7 mouse cellular contexts compared by ENCODE assay signal in the genomic region with DNA sequence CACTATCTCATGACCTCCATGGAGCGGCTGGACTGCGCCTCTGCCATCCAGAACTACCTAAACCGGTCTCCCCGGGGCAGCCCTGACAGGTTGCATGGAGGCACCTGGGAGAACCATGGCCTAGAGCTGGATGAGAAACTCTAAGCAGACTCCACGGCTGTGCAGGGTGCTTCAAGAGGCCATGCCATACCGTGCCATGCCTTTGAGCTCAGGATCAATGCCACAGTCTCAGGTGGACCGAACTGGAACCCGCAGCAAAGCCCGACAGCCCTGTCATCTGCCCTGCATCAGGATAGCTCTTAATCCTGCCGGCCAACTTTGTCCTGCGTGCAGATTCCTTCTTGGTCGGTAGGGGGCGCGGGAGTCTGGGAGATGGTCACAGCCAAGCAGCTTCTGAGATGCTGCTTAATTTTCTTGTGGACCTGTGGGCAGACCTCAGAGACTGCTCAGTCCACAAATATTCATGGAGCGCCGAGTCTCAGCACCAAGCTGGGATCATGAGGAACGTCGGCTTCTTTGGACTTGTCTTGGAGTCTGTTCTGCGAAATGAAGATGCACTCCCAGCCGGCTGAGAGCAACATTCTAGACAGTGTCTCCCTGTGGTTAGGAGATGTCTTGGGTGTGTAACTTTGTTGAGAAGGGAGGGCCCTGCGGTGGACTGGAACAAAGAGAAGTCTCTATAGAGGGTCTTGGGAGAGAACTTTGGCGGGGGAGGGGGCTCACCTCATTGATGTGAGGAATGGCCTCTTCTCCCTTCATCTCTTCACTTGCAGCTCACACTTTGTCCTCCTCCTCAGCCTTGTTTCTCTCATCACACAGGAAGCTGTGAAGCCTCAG. TPM values are rescaled to one million over a fixed set of nuclear protein-coding genes. Genes with fewer than 3 reads are reported as not detected.
DNase-seq lines count a peak whose midpoint lies in the region; ATAC-seq and TF ChIP-seq lines count a peak whose summit lies in the region.

No protein-coding gene starts in this region.

- peak overlapping the region; percentile 21; the same call in 1 of the 2 replicates for H3K4me2 ChIP-seq in intestine, postnatal 0 days (replicated peaks; ENCODE audit: low read depth)
- H3K4me2 ChIP-seq in midbrain, embryonic 12.5 days (replicated peaks), result peak overlapping the region; percentile 41

- ATAC-seq in granulocyte monocyte progenitor cell, adult 5-6 weeks (replicated peaks; ENCODE audit: poor library complexity, severe bottlenecking), result peak; percentile 87
- peak; percentile 52 for ATAC-seq in intestine, postnatal 0 days
- peak; percentile 80 for ATAC-seq in midbrain, embryonic 12.5 days (ENCODE audit: low FRiP score, low read depth)

- WGBS in intestine, postnatal 0 days, result 15% methylated on average over 22 of the region's 22 CpGs
- WGBS in midbrain, embryonic 12.5 days, result 13% methylated on average over 22 of the region's 22 CpGs
- 32% methylated on average over 22 of the region's 22 CpGs for WGBS in small intestine, adult 2 months

- TF ChIP-seq CTCF in intestine, postnatal 0 days (IDR thresholded peaks at IDR 0.05; ENCODE audit: low read depth), result peak; percentile 95
- peak; percentile 84 for TF ChIP-seq CTCF in small intestine, adult 2 months (IDR thresholded peaks at IDR 0.05; ENCODE audit: extremely low read depth, insufficient read length, insufficient replicate concordance, low read depth, low read length)

- DNase-seq in adrenal gland, adult 8-10 months, result peak; percentile 37
- peak; percentile 85 for DNase-seq in embryo, embryonic 9.5 days (ENCODE audit: extremely low spot score)
- peak; percentile 88 for DNase-seq in left cerebral cortex, postnatal 4 days

- no peak overlapping the region for H3K9ac ChIP-seq in intestine, postnatal 0 days (ENCODE audit: low read depth, low read length)
- no peak overlapping the region for H3K9ac ChIP-seq in midbrain, embryonic 12.5 days (replicated peaks)

- intact Hi-C loops in left cerebral cortex, postnatal 4 days (cut with DNase I), result loop anchor here (5.0 to 10.0 kb wide), 2 partner anchors 135 to 467 kb away; partner anchors contain the start of gene Lrfn2

- H3K27ac ChIP-seq in intestine, postnatal 0 days (ENCODE audit: low read depth, low read length), result 0 out of 2 replicates have a peak overlapping the region, but pooled peaks have one; percentile 15
- H3K27ac ChIP-seq in midbrain, embryonic 12.5 days (replicated peaks), result no peak overlapping the region
- H3K27ac ChIP-seq in small intestine, adult 2 months (ENCODE audit: insufficient read depth, low read depth, low read length), result no peak overlapping the region

- H3K9me3 ChIP-seq in intestine, postnatal 0 days (ENCODE audit: control insufficient read depth), result no peaks in the 10 kb centered on the region
- 0 out of 2 replicates have a peak, but pooled peaks cover 2% of the 10 kb centered on the region for H3K9me3 ChIP-seq in midbrain, embryonic 12.5 days

- no peaks in the 10 kb centered on the region for H3K27me3 ChIP-seq in intestine, postnatal 0 days (replicated peaks; ENCODE audit: control insufficient read depth, insufficient read depth, low read length)
- H3K27me3 ChIP-seq in midbrain, embryonic 12.5 days, result peaks cover 16% of the 10 kb centered on the region
- no peaks in the 10 kb centered on the region for H3K27me3 ChIP-seq in small intestine, adult 2 months (ENCODE audit: control insufficient read depth, insufficient read depth, low read length)

- H3K36me3 ChIP-seq in intestine, postnatal 0 days (ENCODE audit: control insufficient read depth, insufficient read depth), result peaks cover 31% of the 10 kb centered on the region
- no peaks in the 10 kb centered on the region for H3K36me3 ChIP-seq in midbrain, embryonic 12.5 days
- H3K36me3 ChIP-seq in small intestine, adult 2 months (ENCODE audit: control insufficient read depth, insufficient read depth, low read length), result peaks cover 42% of the 10 kb centered on the region

- no peaks in the 10 kb centered on the region for H3K4me1 ChIP-seq in intestine, postnatal 0 days (replicated peaks; ENCODE audit: control insufficient read depth, insufficient read depth, low read length)
- peaks cover 5% of the 10 kb centered on the region; the same call in 1 of the 2 replicates for H3K4me1 ChIP-seq in midbrain, embryonic 12.5 days
- no peaks in the 10 kb centered on the region for H3K4me1 ChIP-seq in small intestine, adult 2 months (ENCODE audit: control insufficient read depth, insufficient read depth, insufficient read length, low read length)

- no peak overlapping the region for H3K4me3 ChIP-seq in intestine, postnatal 0 days (ENCODE audit: low read depth, low read length)
- peak overlapping the region; percentile 12; the same call in 1 of the 2 replicates for H3K4me3 ChIP-seq in midbrain, embryonic 12.5 days
- H3K4me3 ChIP-seq in small intestine, adult 2 months (ENCODE audit: low read depth, low read length), result no peak overlapping the region

- no peak for TF ChIP-seq POLR2A in small intestine, adult 2 months (IDR thresholded peaks at IDR 0.05; ENCODE audit: low read depth, low read length)

RNA-seq across cellular contexts. Expression of gene Unc5cl, which starts 12.9 kb away (rescaled TPM):
- not detected for total RNA-seq in adrenal gland, adult 8-10 months (2022)
- 1.9 TPM in 1 of 2 replicates, not detected in the other for total RNA-seq in granulocyte monocyte progenitor cell, adult 5-6 weeks (2014; fragmentation: Nextera tagmentation)
- total RNA-seq in granulocyte monocyte progenitor cell, adult 5-6 weeks (2017), result 0.21 and 0.43 TPM in 2 replicates
- polyA plus RNA-seq in intestine, postnatal 0 days (2015; fragmentation: Nextera tagmentation; extraction: Ambion mirVana), result 26.7 and 28.4 TPM in 2 replicates
- total RNA-seq in left cerebral cortex, postnatal 4 days (2021), result under 1 TPM; 0.20 to 0.22 TPM
- polyA plus RNA-seq in midbrain, embryonic 12.5 days (2016; fragmentation: Nextera tagmentation; extraction: Ambion mirVana), result 0.08 and 0.22 TPM in 2 replicates
- polyA plus RNA-seq in small intestine, adult 2 months (2012; rRNA removed), result 52.1 and 88.3 TPM in 2 replicates

RNA-seq across cellular contexts. Expression of gene Tspo2, which starts 16.3 kb away (rescaled TPM):
- total RNA-seq in adrenal gland, adult 8-10 months (2022), result under 1 TPM in 1 of 4 experiments, not detected in 3; 0.89 TPM
- total RNA-seq in granulocyte monocyte progenitor cell, adult 5-6 weeks (2014; fragmentation: Nextera tagmentation), result 0.26 and 2.5 TPM in 2 replicates
- 0.17 and 0.62 TPM in 2 replicates for total RNA-seq in granulocyte monocyte progenitor cell, adult 5-6 weeks (2017)
- 0.48 and 1.3 TPM in 2 replicates for polyA plus RNA-seq in intestine, postnatal 0 days (2015; fragmentation: Nextera tagmentation; extraction: Ambion mirVana)
- total RNA-seq in left cerebral cortex, postnatal 4 days (2021), result under 1 TPM in 1 of 2 experiments, not detected in 1; 0.10 TPM
- 1.8 TPM in 2 replicates for polyA plus RNA-seq in midbrain, embryonic 12.5 days (2016; fragmentation: Nextera tagmentation; extraction: Ambion mirVana)
- polyA plus RNA-seq in small intestine, adult 2 months (2012; rRNA removed), result 2.6 and 9.6 TPM in 2 replicates

RNA-seq across cellular contexts. Expression of gene Apobec2, which starts 34.9 kb away (rescaled TPM):
- total RNA-seq in adrenal gland, adult 8-10 months (2022), result 1 to 10 TPM in 3 of 4 experiments, under 1 TPM in 1; 0.98 to 2.5 (median 2.0) TPM
- total RNA-seq in granulocyte monocyte progenitor cell, adult 5-6 weeks (2014; fragmentation: Nextera tagmentation), result not detected in 2 replicates
- total RNA-seq in granulocyte monocyte progenitor cell, adult 5-6 weeks (2017), result not detected in 2 replicates
- polyA plus RNA-seq in intestine, postnatal 0 days (2015; fragmentation: Nextera tagmentation; extraction: Ambion mirVana), result 2.6 TPM in 2 replicates
- under 1 TPM in 1 of 2 experiments, not detected in 1; 0.58 TPM for total RNA-seq in left cerebral cortex, postnatal 4 days (2021)
- polyA plus RNA-seq in midbrain, embryonic 12.5 days (2016; fragmentation: Nextera tagmentation; extraction: Ambion mirVana), result 0.59 and 0.85 TPM in 2 replicates
- 0.25 and 1.2 TPM in 2 replicates for polyA plus RNA-seq in small intestine, adult 2 months (2012; rRNA removed)

RNA-seq across cellular contexts. Expression of gene Oard1, which starts 57.8 kb away (rescaled TPM):
- total RNA-seq in adrenal gland, adult 8-10 months (2022), result 10 to 100 TPM; 21.6 to 27.2 (median 25.7) TPM
- 52.6 and 59.4 TPM in 2 replicates for total RNA-seq in granulocyte monocyte progenitor cell, adult 5-6 weeks (2014; fragmentation: Nextera tagmentation)
- total RNA-seq in granulocyte monocyte progenitor cell, adult 5-6 weeks (2017), result 52.9 and 58.7 TPM in 2 replicates
- polyA plus RNA-seq in intestine, postnatal 0 days (2015; fragmentation: Nextera tagmentation; extraction: Ambion mirVana), result 52.1 and 53.9 TPM in 2 replicates
- 10 to 100 TPM; 10.3 to 11.9 TPM for total RNA-seq in left cerebral cortex, postnatal 4 days (2021)
- 79.4 and 81.8 TPM in 2 replicates for polyA plus RNA-seq in midbrain, embryonic 12.5 days (2016; fragmentation: Nextera tagmentation; extraction: Ambion mirVana)
- 3.5 and 4.1 TPM in 2 replicates for polyA plus RNA-seq in small intestine, adult 2 months (2012; rRNA removed)

RNA-seq across cellular contexts. Expression of gene Nfya, which starts 57.9 kb away (rescaled TPM):
- 10 to 100 TPM; 33.2 to 45.6 (median 40.9) TPM for total RNA-seq in adrenal gland, adult 8-10 months (2022)
- total RNA-seq in granulocyte monocyte progenitor cell, adult 5-6 weeks (2014; fragmentation: Nextera tagmentation), result 96.6 and 101 TPM in 2 replicates
- total RNA-seq in granulocyte monocyte progenitor cell, adult 5-6 weeks (2017), result 50.9 and 56.0 TPM in 2 replicates
- 3.8 and 4.2 TPM in 2 replicates for polyA plus RNA-seq in intestine, postnatal 0 days (2015; fragmentation: Nextera tagmentation; extraction: Ambion mirVana)
- total RNA-seq in left cerebral cortex, postnatal 4 days (2021), result 10 to 100 TPM; 60.9 to 70.9 TPM
- 15.4 and 17.2 TPM in 2 replicates for polyA plus RNA-seq in midbrain, embryonic 12.5 days (2016; fragmentation: Nextera tagmentation; extraction: Ambion mirVana)
- polyA plus RNA-seq in small intestine, adult 2 months (2012; rRNA removed), result 36.2 and 36.4 TPM in 2 replicates

Comparison
In these comparisons a context has a peak if more than half of its experiments do, and no peak if none do; other contexts are left out.
1. DNase-seq: peak in every context shown above with its lines; median percentile 88 in left cerebral cortex, postnatal 4 days; 85 in embryo, embryonic 9.5 days; 37 in adrenal gland, adult 8-10 months.